8 mouse cellular contexts compared by ENCODE assay signal in the genomic region with DNA sequence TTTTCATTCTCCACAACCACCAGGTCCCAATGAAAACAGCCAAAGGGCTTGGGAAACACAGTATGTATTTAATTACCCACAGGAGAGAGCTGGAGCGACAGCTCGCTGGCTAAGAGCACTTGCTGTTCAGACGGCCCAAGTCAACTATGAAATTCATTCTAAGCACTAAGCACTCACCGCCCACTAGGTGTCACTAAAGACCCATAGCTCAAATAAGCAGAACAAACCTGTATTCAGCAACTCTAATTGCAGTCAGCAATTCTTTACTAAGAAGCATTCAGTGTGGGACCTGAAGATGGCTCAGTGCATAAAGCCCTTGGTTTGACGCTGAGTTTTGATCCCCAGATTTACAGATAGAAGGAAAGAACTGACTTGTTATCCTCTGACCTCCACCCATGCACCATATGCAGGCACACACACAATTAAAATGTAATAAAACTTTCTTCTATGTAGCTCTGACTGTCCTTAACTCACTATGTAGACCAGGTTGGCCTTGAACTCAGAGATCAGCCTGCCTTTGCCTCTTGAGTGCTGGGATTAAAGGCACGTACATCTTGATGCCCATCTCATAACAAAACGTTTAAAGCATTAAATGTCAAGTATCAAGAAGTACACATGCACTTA. TPM values are rescaled to one million over a fixed set of nuclear protein-coding genes. Genes with fewer than 3 reads are reported as not detected.
DNase-seq lines count a peak whose midpoint lies in the region; ATAC-seq and TF ChIP-seq lines count a peak whose summit lies in the region.

No protein-coding gene starts in this region.

- no peak overlapping the region for H3K4me3 ChIP-seq in hindbrain, embryonic 10.5 days
- H3K4me3 ChIP-seq in hindbrain, embryonic 12.5 days = no peak overlapping the region
- H3K4me3 ChIP-seq in intestine, embryonic 15.5 days (replicated peaks) = no peak overlapping the region
- H3K4me3 ChIP-seq in midbrain, embryonic 11.5 days (ENCODE audit: low read depth, low read length) = no peak overlapping the region
- H3K4me3 ChIP-seq in small intestine, adult 2 months (ENCODE audit: low read depth, low read length) = no peak overlapping the region

- DNase-seq in hindbrain, embryonic 10.5 days (ENCODE audit: low spot score) = peak; percentile 43
- peak; percentile 73 for DNase-seq in cerebellum, adult 9-11 months
- DNase-seq in frontal cortex, postnatal 10 days (ENCODE audit: low spot score in 2 of 2) = peak; percentile 51 to 53
- peak; percentile 82 to 85 for DNase-seq in left cerebral cortex, postnatal 14 days (ENCODE audit: low spot score in 2 of 2)
- DNase-seq in midbrain, embryonic 11.5 days (ENCODE audit: low spot score, missing footprints) = peak; percentile 94

- intact Hi-C loops in left cerebral cortex, postnatal 14 days (cut with DNase I) = loop anchor here (2.0 to 5.0 kb wide), 2 partner anchors 52 to 228 kb away; no protein-coding TSS in a partner anchor

- H3K4me2 ChIP-seq in hindbrain, embryonic 12.5 days (replicated peaks) = no peak overlapping the region
- H3K4me2 ChIP-seq in intestine, embryonic 15.5 days (replicated peaks) = no peak overlapping the region
- H3K4me2 ChIP-seq in midbrain, embryonic 11.5 days = no peak overlapping the region

- no peak overlapping the region for H3K9ac ChIP-seq in hindbrain, embryonic 12.5 days
- H3K9ac ChIP-seq in intestine, embryonic 15.5 days = no peak overlapping the region
- no peak overlapping the region for H3K9ac ChIP-seq in midbrain, embryonic 11.5 days (ENCODE audit: low read length)

- no peaks in the 10 kb centered on the region for H3K27me3 ChIP-seq in hindbrain, embryonic 10.5 days (ENCODE audit: insufficient read depth, poor library complexity, severe bottlenecking)
- no peaks in the 10 kb centered on the region for H3K27me3 ChIP-seq in hindbrain, embryonic 12.5 days
- no peaks in the 10 kb centered on the region for H3K27me3 ChIP-seq in intestine, embryonic 15.5 days (replicated peaks)
- H3K27me3 ChIP-seq in midbrain, embryonic 11.5 days (ENCODE audit: control insufficient read depth, insufficient read depth, low read length) = no peaks in the 10 kb centered on the region
- H3K27me3 ChIP-seq in small intestine, adult 2 months (ENCODE audit: control insufficient read depth, insufficient read depth, low read length) = no peaks in the 10 kb centered on the region

- no peak for TF ChIP-seq POLR2A in small intestine, adult 2 months (IDR thresholded peaks at IDR 0.05; ENCODE audit: low read depth, low read length)

- no peaks in the 10 kb centered on the region for H3K4me1 ChIP-seq in hindbrain, embryonic 10.5 days (replicated peaks)
- no peaks in the 10 kb centered on the region for H3K4me1 ChIP-seq in hindbrain, embryonic 12.5 days
- no peaks in the 10 kb centered on the region for H3K4me1 ChIP-seq in intestine, embryonic 15.5 days (replicated peaks)
- no peaks in the 10 kb centered on the region for H3K4me1 ChIP-seq in midbrain, embryonic 11.5 days (ENCODE audit: control insufficient read depth, insufficient read depth, low read length)
- H3K4me1 ChIP-seq in small intestine, adult 2 months (ENCODE audit: control insufficient read depth, insufficient read depth, insufficient read length, low read length) = no peaks in the 10 kb centered on the region

- 24% methylated on average over 7 of the region's 7 CpGs for WGBS in hindbrain, embryonic 10.5 days
- 22% methylated on average over 7 of the region's 7 CpGs for WGBS in hindbrain, embryonic 12.5 days
- WGBS in intestine, embryonic 15.5 days = 18% methylated on average over 7 of the region's 7 CpGs
- 18% methylated on average over 7 of the region's 7 CpGs for WGBS in midbrain, embryonic 11.5 days
- WGBS in small intestine, adult 2 months = 16% methylated on average over 7 of the region's 7 CpGs

- no peak for ATAC-seq in hindbrain, embryonic 12.5 days (ENCODE audit: low FRiP score)
- ATAC-seq in intestine, embryonic 15.5 days = peak; percentile 77
- ATAC-seq in midbrain, embryonic 11.5 days (ENCODE audit: low FRiP score) = peak; percentile 69

- peaks cover 32% of the 10 kb centered on the region for H3K36me3 ChIP-seq in hindbrain, embryonic 10.5 days
- peaks cover 19% of the 10 kb centered on the region for H3K36me3 ChIP-seq in hindbrain, embryonic 12.5 days
- H3K36me3 ChIP-seq in intestine, embryonic 15.5 days = peaks cover 13% of the 10 kb centered on the region
- H3K36me3 ChIP-seq in midbrain, embryonic 11.5 days (ENCODE audit: control insufficient read depth, insufficient read depth, low read length) = peaks cover 14% of the 10 kb centered on the region
- peaks cover 16% of the 10 kb centered on the region for H3K36me3 ChIP-seq in small intestine, adult 2 months (ENCODE audit: control insufficient read depth, insufficient read depth, low read length)

- TF ChIP-seq CTCF in small intestine, adult 2 months (IDR thresholded peaks at IDR 0.05; ENCODE audit: extremely low read depth, insufficient read length, insufficient replicate concordance, low read depth, low read length) = peak; percentile 58; the same call in 1 of the 2 replicates

- H3K27ac ChIP-seq in hindbrain, embryonic 10.5 days = no peak overlapping the region
- no peak overlapping the region for H3K27ac ChIP-seq in hindbrain, embryonic 12.5 days
- H3K27ac ChIP-seq in intestine, embryonic 15.5 days = no peak overlapping the region
- no peak overlapping the region for H3K27ac ChIP-seq in midbrain, embryonic 11.5 days (ENCODE audit: low read depth, low read length)
- no peak overlapping the region for H3K27ac ChIP-seq in small intestine, adult 2 months (ENCODE audit: insufficient read depth, low read depth, low read length)

- no peaks in the 10 kb centered on the region for H3K9me3 ChIP-seq in hindbrain, embryonic 10.5 days
- H3K9me3 ChIP-seq in hindbrain, embryonic 12.5 days (replicated peaks) = no peaks in the 10 kb centered on the region
- no peaks in the 10 kb centered on the region for H3K9me3 ChIP-seq in intestine, embryonic 15.5 days
- H3K9me3 ChIP-seq in midbrain, embryonic 11.5 days (ENCODE audit: control insufficient read depth, low read length) = no peaks in the 10 kb centered on the region

RNA-seq across cellular contexts. Expression of gene Ddx20, which starts 12.7 kb away (rescaled TPM):
- 42.0 and 49.6 TPM in 2 replicates for polyA plus RNA-seq in hindbrain, embryonic 10.5 days (2016; fragmentation: Nextera tagmentation; extraction: Ambion mirVana)
- 34.6 and 36.7 TPM in 2 replicates for polyA plus RNA-seq in hindbrain, embryonic 12.5 days (2016; fragmentation: Nextera tagmentation; extraction: Ambion mirVana)
- polyA plus RNA-seq in intestine, embryonic 15.5 days (2015; fragmentation: Nextera tagmentation; extraction: Ambion mirVana) = 37.9 and 39.2 TPM in 2 replicates
- total RNA-seq in left cerebral cortex, postnatal 14 days (2021) = 10 to 100 TPM; 11.1 to 11.4 TPM
- polyA plus RNA-seq in midbrain, embryonic 11.5 days (2014; fragmentation: Nextera tagmentation; extraction: Ambion mirVana) = 46.3 and 52.7 TPM in 2 replicates
- 13.4 and 15.8 TPM in 2 replicates for polyA plus RNA-seq in small intestine, adult 2 months (2012; rRNA removed)

RNA-seq across cellular contexts. Expression of gene Inka2, which starts 29.7 kb away (rescaled TPM):
- 2.1 and 4.3 TPM in 2 replicates for polyA plus RNA-seq in hindbrain, embryonic 10.5 days (2016; fragmentation: Nextera tagmentation; extraction: Ambion mirVana)
- 2.4 and 2.6 TPM in 2 replicates for polyA plus RNA-seq in hindbrain, embryonic 12.5 days (2016; fragmentation: Nextera tagmentation; extraction: Ambion mirVana)
- 1.7 and 2.2 TPM in 2 replicates for polyA plus RNA-seq in intestine, embryonic 15.5 days (2015; fragmentation: Nextera tagmentation; extraction: Ambion mirVana)
- 100 to 1,000 TPM in 1 of 2 experiments, 10 to 100 TPM in 1; 75.4 to 105 TPM for total RNA-seq in left cerebral cortex, postnatal 14 days (2021)
- 0.34 and 0.56 TPM in 2 replicates for polyA plus RNA-seq in midbrain, embryonic 11.5 days (2014; fragmentation: Nextera tagmentation; extraction: Ambion mirVana)
- polyA plus RNA-seq in small intestine, adult 2 months (2012; rRNA removed) = 0.80 and 0.91 TPM in 2 replicates

Comparison
In these comparisons a context has a peak if more than half of its experiments do, and no peak if none do; other contexts are left out.
1. DNase-seq: peak in every context shown above with its lines; median percentile 94 in midbrain, embryonic 11.5 days; 84 in left cerebral cortex, postnatal 14 days; 73 in cerebellum, adult 9-11 months; 52 in frontal cortex, postnatal 10 days; 43 in hindbrain, embryonic 10.5 days.